Mouse (Mus musculus) ES-Bruce4 (cell line): ENCODE results near the gene Fcmr. TPM values are rescaled to one million over a fixed set of nuclear protein-coding genes. Genes with fewer than 3 reads are reported as not detected.

ENCODE experiments used
- H3K27ac ChIP-seq: 2 replicates; pipeline ENCODE4 v1.5.1; 2012; ENCODE audit warnings: low read length, inconsistent platforms; ENCODE audit not compliant: insufficient read depth
- H3K27me3 ChIP-seq: 2 replicates; pipeline ENCODE4 v1.6.1; 2012; ENCODE audit warnings: mild to moderate bottlenecking, low read length, inconsistent platforms; ENCODE audit not compliant: control insufficient read depth, poor library complexity, insufficient read depth, severe bottlenecking
- H3K36me3 ChIP-seq: 2 replicates; pipeline ENCODE4 v1.6.1; 2012; ENCODE audit warnings: inconsistent platforms, mild to moderate bottlenecking, low read length, moderate library complexity; ENCODE audit not compliant: control insufficient read depth, poor library complexity, insufficient read depth, severe bottlenecking
- H3K4me1 ChIP-seq: one replicate; pipeline ENCODE4 v1.8.1; 2011; ENCODE audit warnings: low read length; ENCODE audit not compliant: control insufficient read depth, insufficient read depth
- H3K4me3 ChIP-seq: 2 replicates; pipeline ENCODE4 v1.5.1; 2011; ENCODE audit warnings: low read depth, mild to moderate bottlenecking, low read length
- H3K9ac ChIP-seq: 2 replicates; pipeline ENCODE4 v1.6.1; 2012; ENCODE audit warnings: low read depth, mild to moderate bottlenecking, inconsistent platforms; ENCODE audit not compliant: poor library complexity, severe bottlenecking
- H3K9me3 ChIP-seq: replicated peaks from 2 replicates; pipeline ENCODE4 v1.6.1; 2012; ENCODE audit warnings: mild to moderate bottlenecking, low read length, inconsistent platforms; ENCODE audit not compliant: control insufficient read depth, poor library complexity, insufficient read depth, severe bottlenecking
- CTCF ChIP-seq: IDR thresholded peaks from one replicate; pipeline ENCODE4 v1.8.1; 2011; ENCODE audit warnings: low read depth, low read length
- EP300 ChIP-seq: IDR thresholded peaks from 2 replicates; pipeline ENCODE4 v1.6.1; 2011; ENCODE audit warnings: low read depth, low read length; ENCODE audit not compliant: insufficient read depth
- POLR2A ChIP-seq: IDR thresholded peaks from one replicate; pipeline ENCODE4 v1.8.1; 2011; ENCODE audit warnings: low read length; ENCODE audit not compliant: insufficient read depth
- polyA plus RNA-seq: library from polyadenylated mRNA; stranded (reverse); fragments of >200 nt; gene quantifications from 2 replicates; pipeline ENCODE4 v1.2.4, GENCODE M21; 2011; ENCODE audit warnings: low read depth; ENCODE audit not compliant: missing spikeins, insufficient read depth, insufficient read length

Gene Fcmr
- polyA plus RNA-seq, 1 experiment = not detected

DNA sequence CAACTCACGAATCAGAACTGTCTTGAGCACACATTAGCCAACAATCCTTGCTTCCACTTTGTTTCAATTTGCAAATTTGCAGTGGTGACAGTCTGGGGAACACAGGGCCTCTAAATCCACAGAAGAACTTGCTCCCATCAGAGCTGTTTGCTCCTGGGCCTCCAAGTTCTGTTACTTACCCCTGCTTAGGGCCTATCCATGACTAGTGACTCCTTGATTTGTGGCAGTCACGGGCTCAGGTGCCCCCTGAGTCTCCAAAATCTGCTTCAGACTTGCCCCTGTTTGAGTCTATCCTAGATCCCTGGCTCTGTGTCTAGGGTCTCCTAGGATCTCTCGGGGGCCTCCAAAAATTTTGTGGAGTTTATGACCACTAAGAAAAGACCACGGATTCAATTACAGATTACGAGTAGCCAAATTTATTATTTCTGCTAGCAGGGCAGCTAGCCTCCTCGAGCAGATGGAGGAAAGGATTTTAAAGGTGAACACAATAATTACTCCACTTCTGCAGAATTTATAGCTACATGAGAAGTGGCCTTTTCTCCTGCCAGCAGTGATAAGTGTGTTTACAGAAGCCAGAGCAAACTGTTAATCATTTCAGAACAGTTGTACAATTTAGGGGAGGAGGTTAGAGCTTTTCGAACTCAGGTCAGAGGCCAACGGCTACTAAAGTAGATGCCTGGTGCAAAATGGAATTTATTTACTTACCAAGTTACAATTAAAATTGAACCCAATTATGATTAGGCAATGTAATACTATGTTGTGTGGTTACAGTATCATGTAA lies 24.7 kb upstream of the Fcmr start:
- TF ChIP-seq POLR2A = no peak
- no peak for TF ChIP-seq EP300
- no peak for TF ChIP-seq CTCF
- no peak overlapping the region for H3K27ac ChIP-seq
- no peaks in the 10 kb centered on the region for H3K4me1 ChIP-seq
- H3K27me3 ChIP-seq = no peaks in the 10 kb centered on the region
- no peaks in the 10 kb centered on the region for H3K36me3 ChIP-seq
- no peak overlapping the region for H3K4me3 ChIP-seq
- no peaks in the 10 kb centered on the region; the same call in 1 of the 2 replicates for H3K9me3 ChIP-seq
- no peak overlapping the region for H3K9ac ChIP-seq

- Histone ChIP-seq H3K27ac (no peak overlapping the region), H3K9ac (no peak overlapping the region), H3K4me3 (no peak overlapping the region), H3K36me3 (no peaks in the 10 kb centered on the region), H3K4me1 (no peaks in the 10 kb centered on the region), H3K9me3 (no peaks in the 10 kb centered on the region; the same call in 1 of the 2 replicates), H3K27me3 (no peaks in the 10 kb centered on the region)
- TF ChIP-seq POLR2A (no peak), EP300 (no peak), CTCF (no peak)
Measured at GRCm38 (mm10) chr1:130841621-130842020, 23.8 kb upstream of the Fcmr start.

GRCm38 (mm10) chr1:130844516-130844915 lies 21.0 kb upstream of the Fcmr start:
- Histone ChIP-seq H3K4me1 (no peaks in the 10 kb centered on the region), H3K27ac (no peak overlapping the region), H3K36me3 (no peaks in the 10 kb centered on the region), H3K9me3 (no peaks in the 10 kb centered on the region), H3K9ac (no peak overlapping the region), H3K27me3 (no peaks in the 10 kb centered on the region), H3K4me3 (no peak overlapping the region)
- TF ChIP-seq CTCF (no peak), POLR2A (no peak), EP300 (no peak)

DNA sequence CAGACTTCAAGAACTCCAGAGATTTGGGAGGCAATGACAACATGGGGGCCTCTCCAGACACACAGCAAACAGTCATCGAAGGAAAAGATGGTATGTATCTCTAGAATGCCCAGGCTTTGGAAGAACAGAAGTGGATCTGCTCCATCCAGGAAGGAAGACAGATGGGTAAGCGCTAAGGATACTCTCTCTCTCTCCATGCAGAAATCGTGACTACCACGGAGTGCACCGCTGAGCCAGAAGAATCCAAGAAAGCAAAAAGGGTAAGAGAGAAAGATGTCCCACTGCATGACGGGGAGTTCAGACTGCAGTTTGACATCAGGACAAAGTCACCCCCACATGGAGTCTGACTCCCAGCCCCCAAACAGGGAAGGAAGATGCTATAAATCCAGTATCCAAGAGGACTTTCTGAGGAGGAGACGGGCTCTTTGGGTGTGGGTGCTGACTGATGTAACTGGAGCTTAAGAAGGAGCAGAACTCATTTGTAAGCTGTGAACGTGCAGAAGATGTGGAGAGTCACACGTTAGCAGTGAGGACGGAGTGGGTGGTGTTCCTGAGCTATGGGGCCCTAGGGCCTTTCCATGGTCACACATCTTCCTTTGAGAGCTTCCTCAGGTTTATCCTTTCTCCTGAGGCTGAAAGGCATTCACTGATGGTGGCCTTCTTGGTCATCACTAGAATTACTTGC lies 15.8 kb upstream of the Fcmr start:
- H3K4me3 ChIP-seq = no peak overlapping the region
- H3K36me3 ChIP-seq = no peaks in the 10 kb centered on the region
- TF ChIP-seq CTCF (no peak), POLR2A (no peak), EP300 (no peak)
- H3K9ac ChIP-seq = no peak overlapping the region
- H3K4me1 ChIP-seq = no peaks in the 10 kb centered on the region
- H3K27me3 ChIP-seq = no peaks in the 10 kb centered on the region
- no peaks in the 10 kb centered on the region for H3K9me3 ChIP-seq
- no peak overlapping the region for H3K27ac ChIP-seq

DNA sequence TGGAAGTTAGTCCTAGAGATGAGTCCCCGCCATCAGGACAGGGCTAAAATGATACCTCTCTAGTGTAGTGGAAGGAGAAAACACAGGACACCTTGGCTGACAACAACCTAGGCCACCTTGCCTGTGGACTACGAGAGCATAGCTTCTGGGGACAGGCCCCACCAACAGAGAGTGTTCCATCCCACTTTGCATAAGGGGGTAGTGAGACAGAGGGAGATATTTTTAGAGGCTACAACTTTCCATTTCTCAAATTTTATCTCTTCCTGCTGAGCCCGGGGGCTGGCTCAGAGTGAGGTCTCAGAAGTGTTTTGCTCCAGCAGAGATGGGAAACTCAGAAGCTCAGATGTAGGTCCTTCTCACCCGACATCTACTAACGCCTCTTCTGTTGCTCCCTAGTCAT lies 15.1 kb upstream of the Fcmr start:
- TF ChIP-seq POLR2A (no peak), EP300 (no peak), CTCF (no peak)
- Histone ChIP-seq H3K36me3 (no peaks in the 10 kb centered on the region), H3K4me3 (no peak overlapping the region), H3K27ac (no peak overlapping the region), H3K27me3 (peaks cover 2% of the 10 kb centered on the region; the same call in 1 of the 2 replicates), H3K9me3 (no peaks in the 10 kb centered on the region), H3K9ac (no peak overlapping the region), H3K4me1 (no peaks in the 10 kb centered on the region)

- TF ChIP-seq CTCF = no peak
- no peak for TF ChIP-seq EP300
- no peak for TF ChIP-seq POLR2A
- Histone ChIP-seq H3K36me3 (no peaks in the 10 kb centered on the region), H3K4me3 (no peak overlapping the region), H3K4me1 (no peaks in the 10 kb centered on the region), H3K27ac (no peak overlapping the region), H3K9ac (no peak overlapping the region), H3K27me3 (peaks cover 2% of the 10 kb centered on the region; the same call in 1 of the 2 replicates), H3K9me3 (no peaks in the 10 kb centered on the region)
Measured at GRCm38 (mm10) chr1:130854819-130855218, 10.7 kb upstream of the Fcmr start.
